Mouse (Mus musculus) megakaryocyte, embryonic 14.5 days (primary cell): ENCODE data around the gene Hps4.

Experiments
- FLI1 ChIP-seq: IDR thresholded peaks from 2 replicates; pipeline ENCODE4 v1.6.1; 2012; ENCODE audit warnings: low read length, inconsistent platforms, mixed read lengths
- GATA1 ChIP-seq: IDR thresholded peaks from 3 replicates; pipeline ENCODE4 v1.6.1; 2012; ENCODE audit warnings: mixed read lengths, low read length, inconsistent platforms, borderline replicate concordance

DNA sequence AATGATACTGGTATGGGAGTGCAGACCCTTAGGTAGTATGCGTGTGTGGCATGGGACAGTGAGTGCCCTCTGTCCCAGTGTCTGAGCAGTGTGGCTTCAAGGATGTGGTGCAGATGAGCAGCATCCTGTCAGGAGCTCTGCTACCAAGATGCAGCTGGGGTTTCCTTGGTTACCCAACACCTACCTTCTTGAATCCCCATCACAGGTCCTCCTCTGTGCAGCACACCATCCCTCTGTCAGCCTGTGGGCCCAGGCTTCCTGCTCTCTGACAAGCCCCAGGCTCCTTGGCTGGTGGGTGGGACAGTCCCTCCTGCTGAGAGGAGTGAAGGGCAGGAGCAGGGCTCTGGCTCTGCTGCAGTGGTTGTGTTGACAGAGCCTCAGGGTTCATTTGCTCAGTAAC is 34.5 kb downstream of the Hps4 start:
- TF ChIP-seq GATA1 (no peak), FLI1 (no peak)
